Mouse (Mus musculus): ENCODE data around the gene 2900026A02Rik. TPM values are rescaled to one million over a fixed set of nuclear protein-coding genes. Genes with fewer than 3 reads are reported as not detected.

2900026A02Rik gene
- polyA plus RNA-seq, 1 experiment from 2014 or later: 1.5 TPM

- no peak overlapping the region for H3K9ac ChIP-seq (ENCODE audit: low read depth, low read length)
- WGBS: 6% methylated on average over 13 of the region's 13 CpGs
- DNase-seq (ENCODE audit: low spot score) (no peak), ATAC-seq (ENCODE audit: low FRiP score) (no peak)
- H3K4me3 ChIP-seq (ENCODE audit: low read depth, low read length): 0 out of 2 replicates have a peak overlapping the region, but pooled peaks have one; percentile 8
- no peak overlapping the region for H3K27ac ChIP-seq (ENCODE audit: low read depth, low read length)
- H3K4me2 ChIP-seq (replicated peaks; ENCODE audit: low read depth, low read length): peak overlapping the region; percentile 36
- no peaks in the 10 kb centered on the region for H3K36me3 ChIP-seq (ENCODE audit: control insufficient read depth, insufficient read depth, low read length)
- peaks cover 7% of the 10 kb centered on the region for H3K4me1 ChIP-seq (replicated peaks; ENCODE audit: control insufficient read depth, insufficient read depth, low read length)
- H3K9me3 ChIP-seq (ENCODE audit: control insufficient read depth, low read length): no peaks in the 10 kb centered on the region
- no peaks in the 10 kb centered on the region for H3K27me3 ChIP-seq (ENCODE audit: control insufficient read depth, insufficient read depth, low read length)
These were observed 57.9 kb downstream of the 2900026A02Rik start for GRCm38 (mm10) chr5:113163116-113163515.

- WGBS: 20% methylated on average over 9 of the region's 9 CpGs
These were observed 58.3 kb downstream of the 2900026A02Rik start for GRCm38 (mm10) chr5:113162699-113163098.

GRCm38 (mm10) chr5:113161576-113161975 lies 59.5 kb downstream of the 2900026A02Rik start:
- WGBS: 92% methylated on average over 6 of the region's 6 CpGs
- no peak overlapping the region for H3K27ac ChIP-seq (ENCODE audit: low read depth, low read length)
- DNase-seq (ENCODE audit: low spot score) (no peak), ATAC-seq (ENCODE audit: low FRiP score) (no peak)
- no peaks in the 10 kb centered on the region for H3K36me3 ChIP-seq (ENCODE audit: control insufficient read depth, insufficient read depth, low read length)
- no peaks in the 10 kb centered on the region for H3K27me3 ChIP-seq (ENCODE audit: control insufficient read depth, insufficient read depth, low read length)
- no peak overlapping the region for H3K4me3 ChIP-seq (ENCODE audit: low read depth, low read length)
- peaks cover 7% of the 10 kb centered on the region for H3K4me1 ChIP-seq (replicated peaks; ENCODE audit: control insufficient read depth, insufficient read depth, low read length)
- H3K9ac ChIP-seq (ENCODE audit: low read depth, low read length): no peak overlapping the region
- H3K9me3 ChIP-seq (ENCODE audit: control insufficient read depth, low read length): no peaks in the 10 kb centered on the region
- H3K4me2 ChIP-seq (replicated peaks; ENCODE audit: low read depth, low read length): no peak overlapping the region

More at GRCm38 (mm10) chr5:113162699-113163098, 58.3 kb downstream of the 2900026A02Rik start:
- DNase-seq (ENCODE audit: low spot score) (no peak), ATAC-seq (ENCODE audit: low FRiP score) (no peak)
- Histone ChIP-seq H3K4me2 (replicated peaks; ENCODE audit: low read depth, low read length) (peak overlapping the region; percentile 36), H3K4me1 (replicated peaks; ENCODE audit: control insufficient read depth, insufficient read depth, low read length) (peaks cover 7% of the 10 kb centered on the region), H3K9ac (ENCODE audit: low read depth, low read length) (no peak overlapping the region), H3K4me3 (ENCODE audit: low read depth, low read length) (0 out of 2 replicates have a peak overlapping the region, but pooled peaks have one; percentile 8), H3K9me3 (ENCODE audit: control insufficient read depth, low read length) (no peaks in the 10 kb centered on the region), H3K36me3 (ENCODE audit: control insufficient read depth, insufficient read depth, low read length) (no peaks in the 10 kb centered on the region), H3K27me3 (ENCODE audit: control insufficient read depth, insufficient read depth, low read length) (no peaks in the 10 kb centered on the region), H3K27ac (ENCODE audit: low read depth, low read length) (no peak overlapping the region)

- DNase-seq (ENCODE audit: low spot score): no peak
- H3K27me3 ChIP-seq (ENCODE audit: control insufficient read depth, insufficient read depth, low read length): no peaks in the 10 kb centered on the region
- no peak overlapping the region for H3K4me2 ChIP-seq (replicated peaks; ENCODE audit: low read depth, low read length)
- H3K9me3 ChIP-seq (ENCODE audit: control insufficient read depth, low read length): no peaks in the 10 kb centered on the region
- no peak overlapping the region for H3K4me3 ChIP-seq (ENCODE audit: low read depth, low read length)
- no peak overlapping the region for H3K9ac ChIP-seq (ENCODE audit: low read depth, low read length)
- peaks cover 7% of the 10 kb centered on the region for H3K4me1 ChIP-seq (replicated peaks; ENCODE audit: control insufficient read depth, insufficient read depth, low read length)
- ATAC-seq (ENCODE audit: low FRiP score): no peak
- 74% methylated on average over 10 of the region's 10 CpGs for WGBS
- no peak overlapping the region for H3K27ac ChIP-seq (ENCODE audit: low read depth, low read length)
- H3K36me3 ChIP-seq (ENCODE audit: control insufficient read depth, insufficient read depth, low read length): no peaks in the 10 kb centered on the region
These were observed 60.7 kb downstream of the 2900026A02Rik start for GRCm38 (mm10) chr5:113160320-113160719.

- no peak overlapping the region for H3K4me2 ChIP-seq (replicated peaks; ENCODE audit: low read depth, low read length)
- H3K36me3 ChIP-seq (ENCODE audit: control insufficient read depth, insufficient read depth, low read length): no peaks in the 10 kb centered on the region
- WGBS: 35% methylated on average over 8 of the region's 8 CpGs
- DNase-seq (ENCODE audit: low spot score) (no peak), ATAC-seq (ENCODE audit: low FRiP score) (no peak; the same call in 1 of the 2 replicates)
- peaks cover 8% of the 10 kb centered on the region for H3K4me1 ChIP-seq (replicated peaks; ENCODE audit: control insufficient read depth, insufficient read depth, low read length)
- H3K27ac ChIP-seq (ENCODE audit: low read depth, low read length): peak overlapping the region; percentile 39; the same call in 1 of the 2 replicates
- H3K9ac ChIP-seq (ENCODE audit: low read depth, low read length): no peak overlapping the region
- H3K9me3 ChIP-seq (ENCODE audit: control insufficient read depth, low read length): no peaks in the 10 kb centered on the region
- no peak overlapping the region for H3K4me3 ChIP-seq (ENCODE audit: low read depth, low read length)
- H3K27me3 ChIP-seq (ENCODE audit: control insufficient read depth, insufficient read depth, low read length): no peaks in the 10 kb centered on the region
These were observed 62.2 kb downstream of the 2900026A02Rik start for GRCm38 (mm10) chr5:113158759-113159355.

- ATAC-seq (ENCODE audit: low FRiP score): no peak
- H3K4me2 ChIP-seq (replicated peaks; ENCODE audit: low read depth, low read length): no peak overlapping the region
- H3K4me1 ChIP-seq (replicated peaks; ENCODE audit: control insufficient read depth, insufficient read depth, low read length): peaks cover 8% of the 10 kb centered on the region
- H3K9me3 ChIP-seq (ENCODE audit: control insufficient read depth, low read length): no peaks in the 10 kb centered on the region
- H3K36me3 ChIP-seq (ENCODE audit: control insufficient read depth, insufficient read depth, low read length): no peaks in the 10 kb centered on the region
- H3K9ac ChIP-seq (ENCODE audit: low read depth, low read length): no peak overlapping the region
- DNase-seq (ENCODE audit: low spot score): no peak
- no peaks in the 10 kb centered on the region for H3K27me3 ChIP-seq (ENCODE audit: control insufficient read depth, insufficient read depth, low read length)
- 67% methylated on average over 10 of the region's 10 CpGs for WGBS
- 0 out of 2 replicates have a peak overlapping the region, but pooled peaks have one; percentile 39 for H3K27ac ChIP-seq (ENCODE audit: low read depth, low read length)
- no peak overlapping the region for H3K4me3 ChIP-seq (ENCODE audit: low read depth, low read length)
These were observed 63.4 kb downstream of the 2900026A02Rik start for GRCm38 (mm10) chr5:113157588-113157987.

GRCm38 (mm10) chr5:113157006-113157405 lies 64.0 kb downstream of the 2900026A02Rik start:
- ATAC-seq (ENCODE audit: low FRiP score): no peak
- 68% methylated on average over 5 of the region's 5 CpGs for WGBS
- H3K27ac ChIP-seq (ENCODE audit: low read depth, low read length): 0 out of 2 replicates have a peak overlapping the region, but pooled peaks have one; percentile 3

GRCm38 (mm10) chr5:113155133-113155532 lies 65.9 kb downstream of the 2900026A02Rik start:
- Histone ChIP-seq H3K4me2 (replicated peaks; ENCODE audit: low read depth, low read length) (no peak overlapping the region), H3K4me3 (ENCODE audit: low read depth, low read length) (no peak overlapping the region), H3K36me3 (ENCODE audit: control insufficient read depth, insufficient read depth, low read length) (no peaks in the 10 kb centered on the region), H3K4me1 (replicated peaks; ENCODE audit: control insufficient read depth, insufficient read depth, low read length) (peaks cover 8% of the 10 kb centered on the region), H3K9ac (ENCODE audit: low read depth, low read length) (no peak overlapping the region), H3K27me3 (ENCODE audit: control insufficient read depth, insufficient read depth, low read length) (no peaks in the 10 kb centered on the region; the same call in 1 of the 2 replicates), H3K27ac (ENCODE audit: low read depth, low read length) (no peak overlapping the region), H3K9me3 (ENCODE audit: control insufficient read depth, low read length) (no peaks in the 10 kb centered on the region)
- 7% methylated on average over 8 of the region's 8 CpGs for WGBS
- ATAC-seq (ENCODE audit: low FRiP score) (no peak), DNase-seq (ENCODE audit: low spot score) (peak; percentile 89)

More at GRCm38 (mm10) chr5:113157006-113157405, 64.0 kb downstream of the 2900026A02Rik start:
- Histone ChIP-seq H3K9me3 (ENCODE audit: control insufficient read depth, low read length) (no peaks in the 10 kb centered on the region), H3K4me1 (replicated peaks; ENCODE audit: control insufficient read depth, insufficient read depth, low read length) (peaks cover 8% of the 10 kb centered on the region), H3K9ac (ENCODE audit: low read depth, low read length) (no peak overlapping the region), H3K36me3 (ENCODE audit: control insufficient read depth, insufficient read depth, low read length) (no peaks in the 10 kb centered on the region), H3K4me3 (ENCODE audit: low read depth, low read length) (no peak overlapping the region), H3K27me3 (ENCODE audit: control insufficient read depth, insufficient read depth, low read length) (no peaks in the 10 kb centered on the region; the same call in 1 of the 2 replicates), H3K4me2 (replicated peaks; ENCODE audit: low read depth, low read length) (no peak overlapping the region)
- no peak for DNase-seq (ENCODE audit: low spot score)

- H3K4me1 ChIP-seq (replicated peaks; ENCODE audit: control insufficient read depth, insufficient read depth, low read length): peaks cover 8% of the 10 kb centered on the region
- H3K9me3 ChIP-seq (ENCODE audit: control insufficient read depth, low read length): no peaks in the 10 kb centered on the region
- no peak for DNase-seq (ENCODE audit: low spot score)
- H3K27me3 ChIP-seq (ENCODE audit: control insufficient read depth, insufficient read depth, low read length): no peaks in the 10 kb centered on the region; the same call in 1 of the 2 replicates
- ATAC-seq (ENCODE audit: low FRiP score): no peak
- no peak overlapping the region for H3K9ac ChIP-seq (ENCODE audit: low read depth, low read length)
- H3K27ac ChIP-seq (ENCODE audit: low read depth, low read length): no peak overlapping the region
- H3K36me3 ChIP-seq (ENCODE audit: control insufficient read depth, insufficient read depth, low read length): no peaks in the 10 kb centered on the region
- no peak overlapping the region for H3K4me3 ChIP-seq (ENCODE audit: low read depth, low read length)
- 73% methylated on average over 5 of the region's 5 CpGs for WGBS
- no peak overlapping the region for H3K4me2 ChIP-seq (replicated peaks; ENCODE audit: low read depth, low read length)
These were observed 66.6 kb downstream of the 2900026A02Rik start for GRCm38 (mm10) chr5:113154441-113154840.

Measured in hindbrain, embryonic 11.5 days (tissue).